Mouse (Mus musculus) liver, embryonic 11.5 days (tissue): ENCODE results near the gene Hnrnph3. TPM values are rescaled to one million over a fixed set of nuclear protein-coding genes. Genes with fewer than 3 reads are reported as not detected.
A peak's percentile ranks its signal among the peaks of the same experiment; 100 is the strongest.

Source experiments
- ATAC-seq: fragments of 200-750 bp; cut with Nextera tagmentation; replicated peaks from 2 replicates; pipeline ENCODE4 v1.8.0; 2017; ENCODE audit warnings: moderate number of reproducible peaks, mild to moderate bottlenecking, moderate TSS enrichment, moderate library complexity; ENCODE audit not compliant: low FRiP score
- DNase-seq: peaks from one replicate; pipeline ENCODE4 v3.0.0-alpha.2; 2017; ENCODE audit warnings: low spot score
- H3K27ac ChIP-seq: fragments of 300-500 bp; sonication (generic); 2 replicates; pipeline ENCODE4 v1.5.1; 2014; ENCODE audit warnings: mild to moderate bottlenecking, low read depth, low read length, control low read depth
- H3K27me3 ChIP-seq: fragments of 300-500 bp; sonication (generic); replicated peaks from 2 replicates; pipeline ENCODE4 v1.6.1; 2014; ENCODE audit warnings: low read length, mixed read lengths; ENCODE audit not compliant: control insufficient read depth, insufficient read depth
- H3K36me3 ChIP-seq: fragments of 300-500 bp; sonication (generic); 2 replicates; pipeline ENCODE4 v1.6.1; 2014; ENCODE audit warnings: mild to moderate bottlenecking, low read length, moderate library complexity, mixed read lengths; ENCODE audit not compliant: control insufficient read depth, insufficient read depth
- H3K4me1 ChIP-seq: fragments of 300-500 bp; sonication (generic); replicated peaks from 2 replicates; pipeline ENCODE4 v1.6.1; 2014; ENCODE audit warnings: low read length, mixed read lengths; ENCODE audit not compliant: control insufficient read depth, insufficient read depth
- H3K4me2 ChIP-seq: fragments of 300-500 bp; sonication (generic); 2 replicates; pipeline ENCODE4 v1.6.1; 2014; ENCODE audit warnings: mild to moderate bottlenecking, control low read depth, moderate library complexity
- H3K4me3 ChIP-seq: fragments of 300-500 bp; sonication (generic); 2 replicates; pipeline ENCODE4 v1.5.1; 2014; ENCODE audit warnings: low read depth, low read length, control low read depth
- H3K9ac ChIP-seq: fragments of 300-500 bp; sonication (generic); 2 replicates; pipeline ENCODE4 v1.6.1; 2014; ENCODE audit warnings: low read depth, low read length, control low read depth
- H3K9me3 ChIP-seq: fragments of 300-500 bp; sonication (generic); 2 replicates; pipeline ENCODE4 v1.6.1; 2016; ENCODE audit warnings: low read length, inconsistent platforms, mixed read lengths; ENCODE audit not compliant: control insufficient read depth
- WGBS: fragments of 180-500 bp; shearing (Covaris S2); extraction: QIAGEN DNeasy Blood & Tissue Kit; methylation state at CpG from one replicate; pipeline ENCODE4 v1.1.7; 2014; 5-methylcytosine and 5-hydroxymethylcytosine counted together
- polyA plus RNA-seq: library from polyadenylated mRNA; unstranded; fragments of >200 nt; fragmentation: Nextera tagmentation; extraction: Ambion mirVana; gene quantifications from 2 replicates; pipeline ENCODE4 v1.2.1, GENCODE M21; 2014

The Hnrnph3 gene
- polyA plus RNA-seq, 1 experiment from 2014 or later: 57.1 TPM

- no peak for ATAC-seq
- Histone ChIP-seq H3K4me2 (no peak overlapping the region), H3K27me3 (no peaks in the 10 kb centered on the region), H3K4me1 (no peaks in the 10 kb centered on the region; the same call in 1 of the 2 replicates), H3K4me3 (no peak overlapping the region), H3K27ac (no peak overlapping the region), H3K36me3 (0 out of 2 replicates have a peak, but pooled peaks cover 5% of the 10 kb centered on the region), H3K9me3 (no peaks in the 10 kb centered on the region), H3K9ac (no peak overlapping the region)
- DNase-seq: no peak
- WGBS: 89% methylated on average over 6 of the region's 6 CpGs
Observed at GRCm38 (mm10) chr10:62984495-62984894, 39.5 kb downstream of the Hnrnph3 start.

DNA sequence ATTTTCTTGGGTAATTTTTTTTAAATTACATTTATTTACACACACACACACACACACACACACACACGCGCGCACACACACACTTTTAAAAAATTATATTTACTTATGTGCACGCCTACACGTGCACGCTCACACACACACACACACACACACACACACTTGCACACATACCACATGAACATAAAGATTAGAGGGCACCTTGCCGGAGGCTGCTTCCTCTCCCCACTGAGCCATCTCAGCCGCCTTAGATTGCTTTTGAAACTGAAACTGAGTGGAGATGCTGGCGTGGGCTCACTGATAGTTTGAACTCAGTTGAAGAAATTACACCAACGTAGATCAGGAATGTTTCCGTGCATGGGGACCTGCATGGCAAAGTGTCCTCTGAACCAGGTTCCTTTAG is 39.9 kb downstream of the Hnrnph3 start:
- Histone ChIP-seq H3K27me3 (no peaks in the 10 kb centered on the region), H3K4me1 (no peaks in the 10 kb centered on the region; the same call in 1 of the 2 replicates), H3K36me3 (0 out of 2 replicates have a peak, but pooled peaks cover 5% of the 10 kb centered on the region), H3K27ac (no peak overlapping the region), H3K4me3 (no peak overlapping the region), H3K9me3 (no peaks in the 10 kb centered on the region), H3K4me2 (no peak overlapping the region), H3K9ac (no peak overlapping the region)
- WGBS: 90% methylated on average over 11 of the region's 11 CpGs
- no peak for ATAC-seq
- DNase-seq: no peak

DNA sequence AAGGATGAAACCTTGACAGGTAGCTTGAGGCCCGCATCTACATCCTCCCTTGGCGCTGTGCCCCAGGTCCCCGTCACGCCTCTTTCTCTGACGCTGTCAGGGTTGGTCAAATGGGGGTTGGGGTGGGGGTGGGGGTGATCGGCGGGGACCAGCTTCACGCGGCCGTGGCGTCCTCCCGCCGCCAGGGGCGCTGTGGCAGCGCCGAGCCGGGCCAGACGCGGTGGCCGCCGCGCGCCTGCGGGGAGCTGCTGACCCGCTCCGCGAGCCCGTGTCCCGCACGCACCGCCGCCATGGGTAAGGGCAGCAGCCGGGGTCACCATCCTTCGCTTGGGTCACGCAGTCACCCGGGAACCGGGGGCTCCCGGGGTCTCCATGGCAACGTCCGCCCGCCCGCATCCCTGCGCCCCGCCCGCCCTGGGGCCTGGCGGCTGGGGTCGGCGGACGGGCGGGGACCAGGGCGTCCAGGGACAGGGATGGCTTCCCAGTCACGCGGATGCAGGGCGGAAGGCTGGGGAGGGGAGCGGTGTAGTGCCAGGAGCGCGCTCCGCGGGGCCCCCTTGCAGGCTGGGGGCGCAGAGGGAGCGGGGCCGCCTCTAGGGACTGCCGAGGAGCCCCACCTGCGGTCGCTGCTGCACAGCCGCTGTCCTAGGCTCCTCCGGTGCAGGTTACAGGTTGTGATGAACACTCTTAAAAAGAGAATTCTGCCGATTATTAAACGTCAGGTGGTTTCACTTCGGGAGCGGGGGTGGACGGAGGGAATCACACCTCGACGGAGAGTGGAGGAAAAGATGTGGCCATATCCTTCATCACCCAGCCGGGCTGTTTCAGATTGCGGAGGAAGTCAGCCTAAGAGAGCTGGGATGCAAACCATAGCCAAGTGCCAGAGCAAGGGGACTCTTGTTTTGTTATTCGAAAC is 43.7 kb downstream of the Hnrnph3 start, which contains the start of gene Rufy2:
TSS of gene Rufy2 (plus strand) at position 185 of the 916 bp plus-strand sequence.
- DNase-seq: peak; percentile 83

GRCm38 (mm10) chr10:62979667-62980038 is 44.4 kb downstream of the Hnrnph3 start:
- 16% methylated on average over 10 of the region's 10 CpGs for WGBS
- H3K36me3 ChIP-seq: peaks cover 2% of the 10 kb centered on the region; the same call in 1 of the 2 replicates
- peak overlapping the region; percentile 90 for H3K4me2 ChIP-seq
- H3K9ac ChIP-seq: no peak overlapping the region
- H3K27ac ChIP-seq: no peak overlapping the region
- no peaks in the 10 kb centered on the region for H3K9me3 ChIP-seq
- H3K4me3 ChIP-seq: peak overlapping the region; percentile 93
- no peaks in the 10 kb centered on the region for H3K27me3 ChIP-seq
- DNase-seq: no peak
- H3K4me1 ChIP-seq: no peaks in the 10 kb centered on the region; the same call in 1 of the 2 replicates
- ATAC-seq: no peak

More for the DNA sequence above, 43.7 kb downstream of the Hnrnph3 start, which contains the start of gene Rufy2:
- Histone ChIP-seq H3K27me3 (no peaks in the 10 kb centered on the region), H3K36me3 (peaks cover 2% of the 10 kb centered on the region; the same call in 1 of the 2 replicates), H3K4me1 (no peaks in the 10 kb centered on the region; the same call in 1 of the 2 replicates), H3K9me3 (no peaks in the 10 kb centered on the region), H3K4me3 (peak within 1 kb of the TSS; percentile 93), H3K4me2 (peak within 1 kb of the TSS; percentile 90), H3K27ac (0 out of 2 replicates have a peak within 1 kb of the TSS, but pooled peaks have one; percentile 3), H3K9ac (peak within 1 kb of the TSS; percentile 81)
- WGBS: 1% methylated on average over 77 of the region's 77 CpGs
- ATAC-seq: peak; percentile 80

- no peak for DNase-seq
- H3K4me2 ChIP-seq: no peak overlapping the region
- H3K4me3 ChIP-seq: no peak overlapping the region
- H3K27ac ChIP-seq: no peak overlapping the region
- H3K9me3 ChIP-seq: no peaks in the 10 kb centered on the region
- H3K36me3 ChIP-seq: peaks cover 34% of the 10 kb centered on the region
- no peaks in the 10 kb centered on the region for H3K27me3 ChIP-seq
- no peak overlapping the region for H3K9ac ChIP-seq
- ATAC-seq: no peak; the same call in 1 of the 2 replicates
- 78% methylated on average over 16 of the region's 16 CpGs for WGBS
- no peaks in the 10 kb centered on the region for H3K4me1 ChIP-seq
Observed at GRCm38 (mm10) chr10:62971821-62972220, 52.2 kb downstream of the Hnrnph3 start.

- DNase-seq (no peak), ATAC-seq (no peak)
- Histone ChIP-seq H3K9ac (no peak overlapping the region), H3K4me1 (no peaks in the 10 kb centered on the region), H3K4me3 (no peak overlapping the region), H3K9me3 (no peaks in the 10 kb centered on the region), H3K4me2 (no peak overlapping the region), H3K27me3 (no peaks in the 10 kb centered on the region), H3K27ac (no peak overlapping the region), H3K36me3 (peaks cover 60% of the 10 kb centered on the region)
- 96% methylated on average over 15 of the region's 15 CpGs for WGBS
Observed at GRCm38 (mm10) chr10:62966291-62966690, 57.7 kb downstream of the Hnrnph3 start.

DNA sequence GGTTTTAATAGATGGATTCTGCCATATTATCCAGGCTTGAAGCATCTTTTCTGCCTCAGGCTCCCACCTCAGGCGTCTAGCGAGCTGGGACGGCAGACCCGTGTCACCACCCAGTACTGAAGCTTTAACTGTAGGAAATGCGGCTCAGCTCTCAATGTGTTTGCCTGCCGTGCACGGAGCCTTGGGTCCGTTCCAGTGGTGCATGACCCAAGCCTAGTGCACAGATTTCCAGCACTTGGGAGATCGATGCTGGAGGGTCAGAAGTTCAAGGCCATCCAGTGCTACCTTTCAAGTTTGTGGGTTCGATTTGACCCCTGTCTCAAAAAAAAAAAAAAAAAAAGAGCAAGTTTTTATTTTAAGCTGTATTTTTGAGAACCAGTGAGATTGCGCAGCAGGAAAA is 58.2 kb downstream of the Hnrnph3 start:
- H3K4me2 ChIP-seq: no peak overlapping the region
- no peak for DNase-seq
- WGBS: 87% methylated on average over 11 of the region's 11 CpGs
- no peak overlapping the region for H3K9ac ChIP-seq
- no peaks in the 10 kb centered on the region for H3K9me3 ChIP-seq
- H3K36me3 ChIP-seq: peaks cover 60% of the 10 kb centered on the region
- ATAC-seq: no peak
- H3K27ac ChIP-seq: no peak overlapping the region
- H3K4me1 ChIP-seq: no peaks in the 10 kb centered on the region
- H3K27me3 ChIP-seq: no peaks in the 10 kb centered on the region
- H3K4me3 ChIP-seq: no peak overlapping the region
